Mouse (Mus musculus) C2C12 (cell line): ENCODE measurements around the gene Spats2l.

Source experiments
- CEBPB ChIP-seq: IDR thresholded peaks from one replicate; pipeline ENCODE4 v1.6.1; 2011; ENCODE audit warnings: low read depth, mild to moderate bottlenecking, control low read depth, moderate library complexity
- CTCF ChIP-seq: IDR thresholded peaks from one replicate; pipeline ENCODE4 v1.5.1; 2011; ENCODE audit not compliant: control insufficient read depth, insufficient read depth, insufficient read length
- MAX ChIP-seq: IDR thresholded peaks from one replicate; pipeline ENCODE4 v1.6.1; 2011; ENCODE audit warnings: mild to moderate bottlenecking, control low read depth
- USF1 ChIP-seq: IDR thresholded peaks from one replicate; pipeline ENCODE4 v1.6.1; 2011; ENCODE audit warnings: low read depth, mild to moderate bottlenecking, control low read depth, moderate library complexity

DNA sequence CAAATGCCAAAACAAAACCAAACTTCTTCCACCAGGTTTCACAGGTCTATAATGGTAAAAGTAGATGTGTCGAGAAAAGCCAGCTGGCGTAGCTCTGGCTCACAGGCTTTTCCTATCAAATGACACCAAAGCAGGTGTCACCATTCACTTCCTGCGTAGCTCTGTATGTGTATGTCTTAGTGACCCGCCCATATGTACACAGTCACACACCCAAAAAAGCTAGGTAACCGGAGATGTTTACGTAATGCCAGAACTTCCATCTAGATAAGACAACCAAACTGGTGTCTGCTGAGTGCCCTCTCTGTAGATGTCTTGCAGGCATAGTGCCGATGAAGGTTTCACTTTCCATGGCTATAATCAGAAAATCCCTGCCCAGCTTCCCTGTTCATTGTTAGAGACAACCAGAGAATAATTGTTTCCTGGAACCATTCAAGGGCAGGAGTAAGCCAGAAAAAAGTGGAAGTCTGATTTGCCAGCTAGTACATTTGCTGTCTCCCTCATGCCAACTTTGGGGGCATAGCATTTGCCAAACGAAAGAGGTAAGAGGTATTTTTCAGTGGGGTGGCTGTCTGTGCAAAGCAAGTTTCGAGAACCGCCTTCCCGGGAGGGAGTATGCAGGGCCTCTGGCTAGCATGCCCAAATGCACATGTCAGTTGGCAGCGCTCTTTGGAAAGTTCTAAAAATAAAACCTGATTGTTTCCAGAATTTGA lies 78.8 kb downstream of the Spats2l start:
- no peak for TF ChIP-seq CTCF
- TF ChIP-seq USF1 = no peak
- TF ChIP-seq MAX = no peak
- no peak for TF ChIP-seq CEBPB
